Mouse (Mus musculus) MEL (cell line): ENCODE results near the gene P4ha1. TPM values are rescaled to one million over a fixed set of nuclear protein-coding genes. Genes with fewer than 3 reads are reported as not detected.

ENCODE experiments used
- DNase-seq: peaks from one replicate; pipeline ENCODE4 v3.0.0; 2011; ENCODE audit warnings: low read depth, low spot score
- H3K27ac ChIP-seq: 2 replicates; pipeline ENCODE4 v1.5.1; 2012; ENCODE audit warnings: low read depth, mild to moderate bottlenecking, control low read depth, low read length, moderate library complexity; ENCODE audit not compliant: control insufficient read depth
- H3K27me3 ChIP-seq, 2 experiments: fragments of 150-350 bp in 1 of 2; sonication (generic) in 1 of 2; 2 replicates each; pipeline ENCODE4 v1.6.1; 2012; ENCODE audit warnings: low read length in 2 of 2, mild to moderate bottlenecking in 2 of 2, improper control_type of control experiment in 1 of 2, moderate library complexity in 1 of 2; ENCODE audit not compliant: insufficient read depth in 2 of 2, control insufficient read depth in 1 of 2
- H3K36me3 ChIP-seq, 2 experiments: 2 replicates each; pipeline ENCODE4 v1.6.1; 2012 to 2014; ENCODE audit warnings: low read length in 2 of 2, improper control_type of control experiment in 1 of 2, inconsistent platforms in 1 of 2, mild to moderate bottlenecking in 1 of 2; ENCODE audit not compliant: insufficient read depth in 2 of 2, control insufficient read depth in 1 of 2
- H3K4me1 ChIP-seq, 2 experiments: fragments of 150-350 bp in 1 of 2; sonication (generic) in 1 of 2; 2 replicates each; pipeline ENCODE4 v1.6.1; 2012; ENCODE audit warnings: low read length in 2 of 2, improper control_type of control experiment in 1 of 2, mild to moderate bottlenecking in 1 of 2; ENCODE audit not compliant: insufficient read depth in 2 of 2, control insufficient read depth in 1 of 2
- H3K4me3 ChIP-seq, 2 experiments: fragments of 150-350 bp in 1 of 2; sonication (generic) in 1 of 2; 2 replicates each; pipeline ENCODE4 v1.5.1; 2012; ENCODE audit warnings: low read depth in 2 of 2, low read length in 2 of 2, mild to moderate bottlenecking in 2 of 2, moderate library complexity in 2 of 2, control low read depth in 1 of 2, improper control_type of control experiment in 1 of 2; ENCODE audit not compliant: control insufficient read depth in 1 of 2, insufficient read depth in 1 of 2
- H3K79me2 ChIP-seq: 2 replicates; pipeline ENCODE4 v1.6.1; 2012; ENCODE audit warnings: mild to moderate bottlenecking, low read length, moderate library complexity; ENCODE audit not compliant: control insufficient read depth, poor library complexity, insufficient read depth
- H3K9ac ChIP-seq: 2 replicates; pipeline ENCODE4 v1.6.1; 2012; ENCODE audit warnings: low read depth, mild to moderate bottlenecking, control low read depth, low read length, moderate library complexity; ENCODE audit not compliant: control insufficient read depth, poor library complexity, severe bottlenecking
- H3K9me3 ChIP-seq: fragments of 150-350 bp; sonication (generic); replicated peaks from 2 replicates; pipeline ENCODE4 v1.6.1; 2012; ENCODE audit warnings: mild to moderate bottlenecking, low read length, improper control_type of control experiment, moderate library complexity; ENCODE audit not compliant: insufficient read depth
- CHD2 ChIP-seq: IDR thresholded peaks from 2 replicates; pipeline ENCODE4 v1.6.1; 2011; ENCODE audit warnings: low read length, improper control_type of control experiment
- E2F4 ChIP-seq: IDR thresholded peaks from 2 replicates; pipeline ENCODE4 v1.6.1; 2011; ENCODE audit warnings: low read depth, low read length, improper control_type of control experiment, borderline replicate concordance
- EP300 ChIP-seq, 2 experiments: IDR thresholded peaks; 2 replicates each; pipeline ENCODE4 v1.6.1; 2011; ENCODE audit warnings: improper control_type of control experiment in 2 of 2, low read length in 2 of 2, low read depth in 1 of 2, mild to moderate bottlenecking in 1 of 2
- GABPA ChIP-seq: IDR thresholded peaks from 2 replicates; pipeline ENCODE4 v1.6.1; 2012; ENCODE audit warnings: low read depth, mild to moderate bottlenecking, inconsistent platforms, low read length, improper control_type of control experiment, moderate library complexity
- HCFC1 ChIP-seq: IDR thresholded peaks from 2 replicates; pipeline ENCODE4 v1.6.1; 2012; ENCODE audit warnings: low read depth, mild to moderate bottlenecking, inconsistent platforms, low read length, improper control_type of control experiment, moderate library complexity
- MAFK ChIP-seq: IDR thresholded peaks from 2 replicates; pipeline ENCODE4 v1.6.1; 2011; ENCODE audit warnings: low read depth, mild to moderate bottlenecking, low read length, improper control_type of control experiment, borderline replicate concordance
- MEF2A ChIP-seq: IDR thresholded peaks from 2 replicates; pipeline ENCODE4 v1.6.1; 2014; ENCODE audit warnings: low read depth, mild to moderate bottlenecking, inconsistent platforms, low read length, improper control_type of control experiment; ENCODE audit not compliant: poor library complexity, insufficient replicate concordance, severe bottlenecking; ENCODE audit errors: extremely low read depth
- MXI1 ChIP-seq: IDR thresholded peaks from 2 replicates; pipeline ENCODE4 v1.6.1; 2011; ENCODE audit warnings: mild to moderate bottlenecking, low read depth, low read length, improper control_type of control experiment
- MYB ChIP-seq: IDR thresholded peaks from 2 replicates; pipeline ENCODE4 v1.6.1; 2011; ENCODE audit warnings: mild to moderate bottlenecking, low read depth, low read length, improper control_type of control experiment
- NELFE ChIP-seq: IDR thresholded peaks from 2 replicates; pipeline ENCODE4 v1.6.1; 2011; ENCODE audit warnings: low read depth, low read length, improper control_type of control experiment
- POLR2A ChIP-seq, 2 experiments: IDR thresholded peaks; 2 replicates each; pipeline ENCODE4 v1.6.1; 2011 to 2012; ENCODE audit warnings: low read length in 2 of 2, mild to moderate bottlenecking in 2 of 2, control low read depth in 1 of 2, improper control_type of control experiment in 1 of 2, low read depth in 1 of 2, moderate library complexity in 1 of 2; ENCODE audit not compliant: control insufficient read depth in 1 of 2, insufficient read depth in 1 of 2, poor library complexity in 1 of 2
- POLR2AphosphoS2 ChIP-seq: IDR thresholded peaks from 2 replicates; pipeline ENCODE4 v1.6.1; 2011; ENCODE audit warnings: low read length, improper control_type of control experiment
- POLR2AphosphoS5 ChIP-seq: IDR thresholded peaks from 2 replicates; pipeline ENCODE4 v1.6.1; 2012; ENCODE audit warnings: low read depth, borderline replicate concordance, mild to moderate bottlenecking, inconsistent platforms, low read length, moderate library complexity, mixed read lengths
- RAD21 ChIP-seq: IDR thresholded peaks from 2 replicates; pipeline ENCODE4 v1.6.1; 2011; ENCODE audit warnings: mild to moderate bottlenecking, low read depth, low read length, improper control_type of control experiment
- RCOR1 ChIP-seq: IDR thresholded peaks from 2 replicates; pipeline ENCODE4 v1.6.1; 2012; ENCODE audit warnings: low read depth, mild to moderate bottlenecking, inconsistent platforms, low read length, improper control_type of control experiment
- TAL1 ChIP-seq: IDR thresholded peaks from 2 replicates; pipeline ENCODE4 v1.6.1; 2012; ENCODE audit warnings: mild to moderate bottlenecking, inconsistent platforms, low read length, moderate library complexity, mixed read lengths
- TBP ChIP-seq: IDR thresholded peaks from 2 replicates; pipeline ENCODE4 v1.8.0; 2011; ENCODE audit warnings: low read depth, low read length, improper control_type of control experiment
- TCF12 ChIP-seq: IDR thresholded peaks from 2 replicates; pipeline ENCODE4 v1.6.1; 2014; ENCODE audit warnings: low read depth, mild to moderate bottlenecking, inconsistent platforms, low read length, improper control_type of control experiment, moderate library complexity
- UBTF ChIP-seq: IDR thresholded peaks from 2 replicates; pipeline ENCODE4 v1.6.1; 2012; ENCODE audit warnings: low read depth, mild to moderate bottlenecking, inconsistent platforms, low read length, improper control_type of control experiment, moderate library complexity, borderline replicate concordance; ENCODE audit not compliant: insufficient read depth
- USF2 ChIP-seq, 2 experiments: IDR thresholded peaks; 2 replicates each; pipeline ENCODE4 v1.6.1; 2011 to 2012; ENCODE audit warnings: improper control_type of control experiment in 2 of 2, low read length in 2 of 2, borderline replicate concordance in 1 of 2, inconsistent platforms in 1 of 2, low read depth in 1 of 2, mild to moderate bottlenecking in 1 of 2; ENCODE audit not compliant: insufficient read depth in 1 of 2
- ZKSCAN1 ChIP-seq: IDR thresholded peaks from 2 replicates; pipeline ENCODE4 v1.6.1; 2012; ENCODE audit warnings: low read depth, mild to moderate bottlenecking, inconsistent platforms, low read length, improper control_type of control experiment, moderate library complexity
- ZNF384 ChIP-seq: IDR thresholded peaks from 2 replicates; pipeline ENCODE4 v1.6.1; 2012; ENCODE audit warnings: low read depth, mild to moderate bottlenecking, inconsistent platforms, low read length, improper control_type of control experiment
- polyA plus RNA-seq, 2 experiments: library from polyadenylated mRNA; stranded (reverse) in 1 of 2; unstranded in 1 of 2; fragments of >175 nt in 1 of 2; fragments of >200 nt in 1 of 2; gene quantifications; 2 replicates each; pipeline versions ENCODE4 v1.2.1 to v1.2.4; 2012; ENCODE audit warnings: low replicate concordance in 2 of 2, low read depth in 1 of 2; ENCODE audit not compliant: insufficient read length in 2 of 2, insufficient read depth in 1 of 2, missing spikeins in 1 of 2
- total RNA-seq: library from RNA; depleted of rRNA; stranded (reverse); fragments of 300-350 nt; gene quantifications from 2 replicates; pipeline ENCODE4 v1.2.3, GENCODE M21; 2012

The P4ha1 gene
- total and polyA plus RNA-seq, 3 experiments: 18.9 to 50.2 TPM; not detected in 1

DNA sequence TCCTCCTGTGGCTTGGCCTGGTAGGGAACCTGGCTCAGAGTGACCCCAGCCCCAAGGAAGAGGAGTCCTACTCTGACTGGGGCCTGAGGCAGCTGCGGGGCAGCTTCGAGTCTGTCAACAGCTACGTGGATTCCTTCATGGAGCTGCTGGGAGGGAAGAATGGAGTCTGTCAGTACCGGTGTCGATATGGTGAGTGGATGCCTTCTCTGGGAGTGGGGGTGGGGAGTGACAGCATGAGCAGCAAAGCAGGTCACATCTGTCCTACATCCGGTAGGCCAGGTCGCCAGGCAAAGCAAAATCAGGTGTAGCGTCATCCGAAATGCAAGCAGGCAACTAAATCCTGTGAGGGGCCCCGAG is 80.7 kb downstream of the P4ha1 start:
- no peaks in the 10 kb centered on the region for H3K4me1 ChIP-seq
- H3K27me3 ChIP-seq: peaks cover 0 to 2% of the 10 kb centered on the region in 2 experiments; a peak in 3 of 4 replicates
- no peaks in the 10 kb centered on the region for H3K9me3 ChIP-seq
- no peak overlapping the region for H3K4me3 ChIP-seq
- H3K79me2 ChIP-seq: no peaks in the 10 kb centered on the region
- TF ChIP-seq USF2 (IDR thresholded peaks at IDR 0.05; ENCODE audit: borderline replicate concordance in 1 of 2, insufficient read depth in 1 of 2, low read depth in 1 of 2, low read length in 2 of 2) (no peak), CHD2 (no peak), RCOR1 (no peak), GABPA (no peak), MEF2A (no peak)
- TF ChIP-seq, all 39 proteins: peak for 0
- DNase-seq: no peak
- Histone ChIP-seq H3K36me3 (no peaks in the 10 kb centered on the region), H3K27ac (no peak overlapping the region), H3K9ac (no peak overlapping the region)

DNA sequence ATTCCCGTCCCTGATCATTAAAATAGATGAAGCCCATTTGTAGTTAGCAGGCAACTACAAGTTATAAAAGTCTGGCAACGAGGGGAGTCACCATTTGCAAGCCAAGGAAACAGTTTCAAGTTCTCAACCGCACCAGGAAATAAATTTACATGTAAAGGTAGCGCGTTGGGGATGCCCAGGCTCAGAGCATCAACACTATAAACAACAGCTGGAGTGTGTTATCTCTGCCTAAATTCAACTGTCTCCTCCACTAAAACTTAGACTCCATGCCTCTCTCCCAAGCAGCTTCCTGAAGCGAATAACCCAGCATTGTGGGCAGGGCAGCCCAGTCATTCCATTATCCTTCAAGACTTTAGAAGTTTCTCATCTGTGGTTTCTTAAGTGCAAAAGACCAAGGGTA is 85.4 kb downstream of the P4ha1 start:
- H3K9ac ChIP-seq: no peak overlapping the region
- DNase-seq: no peak
- H3K79me2 ChIP-seq: no peaks in the 10 kb centered on the region
- H3K36me3 ChIP-seq: no peaks in the 10 kb centered on the region
- no peaks in the 10 kb centered on the region for H3K9me3 ChIP-seq
- H3K4me1 ChIP-seq: no peaks in the 10 kb centered on the region
- TF ChIP-seq GABPA (no peak), MAFK (no peak), ZKSCAN1 (no peak), USF2 (IDR thresholded peaks at IDR 0.05; ENCODE audit: borderline replicate concordance in 1 of 2, insufficient read depth in 1 of 2, low read depth in 1 of 2, low read length in 2 of 2) (no peak), ZNF384 (no peak), POLR2AphosphoS2 (no peak), MYB (no peak), TCF12 (no peak), TAL1 (no peak), POLR2A (IDR thresholded peaks at IDR 0.05; ENCODE audit: control insufficient read depth in 1 of 2, insufficient read depth in 1 of 2, low read depth in 1 of 2, low read length in 2 of 2, poor library complexity in 1 of 2) (no peak), CHD2 (no peak), MXI1 (no peak), NELFE (no peak), E2F4 (no peak), RAD21 (no peak), POLR2AphosphoS5 (no peak), UBTF (no peak), HCFC1 (no peak), TBP (no peak), EP300 (IDR thresholded peaks at IDR 0.05; ENCODE audit: low read depth in 1 of 2, low read length in 2 of 2) (no peak)
- H3K4me3 ChIP-seq: no peak overlapping the region
- H3K27me3 ChIP-seq: peaks cover 0 to 2% of the 10 kb centered on the region in 2 experiments; a peak in 3 of 4 replicates
- no peak overlapping the region for H3K27ac ChIP-seq
